Mouse (Mus musculus): ENCODE measurements around the gene Slc13a2.

The Slc13a2 gene

GRCm38 (mm10) chr11:78422055-78422819 lies at the start of gene Slc13a2:
TSS of gene Slc13a2 (minus strand) at chr11:78422217.
- in situ Hi-C loops (cut with MboI), result no loop called here

GRCm38 (mm10) chr11:78471326-78472103 lies 49.5 kb upstream of the Slc13a2 start:
- in situ Hi-C loops (cut with MboI), result no loop called here

- in situ Hi-C loops (cut with MboI), result no loop called here
Measured at GRCm38 (mm10) chr11:78467932-78468331, 45.9 kb upstream of the Slc13a2 start.

GRCm38 (mm10) chr11:78467515-78467914 lies 45.5 kb upstream of the Slc13a2 start:
- in situ Hi-C loops (cut with MboI), result no loop called here

- in situ Hi-C loops (cut with MboI), result no loop called here
Measured at GRCm38 (mm10) chr11:78466242-78466912, 44.4 kb upstream of the Slc13a2 start.

- in situ Hi-C loops (cut with MboI), result no loop called here
Measured at GRCm38 (mm10) chr11:78465568-78466180, 43.7 kb upstream of the Slc13a2 start, which contains the start of gene Slc46a1. TSS of gene Slc46a1 (plus strand) at chr11:78465697.

- in situ Hi-C loops (cut with MboI), result no loop called here
Measured at GRCm38 (mm10) chr11:78465116-78465515, 43.1 kb upstream of the Slc13a2 start.

GRCm38 (mm10) chr11:78463286-78464036 lies 41.4 kb upstream of the Slc13a2 start:
- in situ Hi-C loops (cut with MboI), result no loop called here

- in situ Hi-C loops (cut with MboI), result no loop called here
Measured at GRCm38 (mm10) chr11:78462669-78463068, 40.7 kb upstream of the Slc13a2 start.

GRCm38 (mm10) chr11:78461894-78462293 lies 39.9 kb upstream of the Slc13a2 start:
- in situ Hi-C loops (cut with MboI), result no loop called here

GRCm38 (mm10) chr11:78458740-78459139 lies 36.7 kb upstream of the Slc13a2 start:
- in situ Hi-C loops (cut with MboI), result no loop called here

- in situ Hi-C loops (cut with MboI), result no loop called here
Measured at GRCm38 (mm10) chr11:78455308-78455707, 33.3 kb upstream of the Slc13a2 start.

GRCm38 (mm10) chr11:78454276-78454675 lies 32.3 kb upstream of the Slc13a2 start:
- in situ Hi-C loops (cut with MboI), result no loop called here

- in situ Hi-C loops (cut with MboI), result no loop called here
Measured at GRCm38 (mm10) chr11:78453675-78454074, 31.7 kb upstream of the Slc13a2 start.

- in situ Hi-C loops (cut with MboI), result no loop called here
Measured at GRCm38 (mm10) chr11:78450337-78450736, 28.3 kb upstream of the Slc13a2 start.

GRCm38 (mm10) chr11:78448242-78448641 lies 26.2 kb upstream of the Slc13a2 start:
- in situ Hi-C loops (cut with MboI), result no loop called here

- in situ Hi-C loops (cut with MboI), result no loop called here
Measured at GRCm38 (mm10) chr11:78447168-78447567, 25.2 kb upstream of the Slc13a2 start.

GRCm38 (mm10) chr11:78443115-78443514 lies 21.1 kb upstream of the Slc13a2 start:
- in situ Hi-C loops (cut with MboI), result no loop called here

- in situ Hi-C loops (cut with MboI), result no loop called here
Measured at GRCm38 (mm10) chr11:78438399-78438930, 16.4 kb upstream of the Slc13a2 start.

GRCm38 (mm10) chr11:78437182-78437581 lies 15.2 kb upstream of the Slc13a2 start:
- in situ Hi-C loops (cut with MboI), result no loop called here

- in situ Hi-C loops (cut with MboI), result no loop called here
Measured at GRCm38 (mm10) chr11:78435776-78436349, 13.8 kb upstream of the Slc13a2 start.

All from mature B cell (primary cell).